Mouse (Mus musculus) spleen, adult 2 months (tissue): ENCODE measurements around the gene Ctsl.

ENCODE experiments used
- CTCF ChIP-seq: fragments of 200-500 bp; IDR thresholded peaks from 2 replicates; pipeline ENCODE4 v1.5.1; 2011; ENCODE audit warnings: mild to moderate bottlenecking, inconsistent platforms; ENCODE audit not compliant: insufficient read depth, insufficient read length, insufficient replicate concordance; ENCODE audit errors: extremely low read depth
- POLR2A ChIP-seq: fragments of 200-500 bp; IDR thresholded peaks from 2 replicates; pipeline ENCODE4 v1.6.1; 2011; ENCODE audit warnings: low read depth, low read length, inconsistent platforms

DNA sequence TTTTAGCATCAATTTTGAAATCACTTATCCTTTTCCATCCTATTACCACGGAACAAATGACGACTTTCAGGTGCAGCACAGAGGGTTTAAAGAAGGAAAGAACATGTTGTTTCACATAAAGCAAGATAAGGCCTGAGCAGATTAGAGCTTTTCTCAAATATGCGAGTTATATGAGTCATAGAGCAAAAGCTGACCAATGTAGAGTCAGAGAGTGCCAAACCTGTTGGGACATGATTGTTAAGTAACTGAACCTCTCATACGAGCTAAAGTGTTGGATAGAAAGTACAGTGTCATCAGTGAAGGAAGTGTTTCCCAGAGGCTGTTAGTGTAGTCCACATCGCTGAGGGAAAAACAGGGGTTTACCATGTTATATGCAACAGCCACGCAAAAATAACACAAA lies 38.4 kb downstream of the Ctsl start:
- no peak for TF ChIP-seq POLR2A
- TF ChIP-seq CTCF: no peak
